Mouse (Mus musculus): ENCODE measurements around the gene Lamb3.

Lamb3 gene

DNA sequence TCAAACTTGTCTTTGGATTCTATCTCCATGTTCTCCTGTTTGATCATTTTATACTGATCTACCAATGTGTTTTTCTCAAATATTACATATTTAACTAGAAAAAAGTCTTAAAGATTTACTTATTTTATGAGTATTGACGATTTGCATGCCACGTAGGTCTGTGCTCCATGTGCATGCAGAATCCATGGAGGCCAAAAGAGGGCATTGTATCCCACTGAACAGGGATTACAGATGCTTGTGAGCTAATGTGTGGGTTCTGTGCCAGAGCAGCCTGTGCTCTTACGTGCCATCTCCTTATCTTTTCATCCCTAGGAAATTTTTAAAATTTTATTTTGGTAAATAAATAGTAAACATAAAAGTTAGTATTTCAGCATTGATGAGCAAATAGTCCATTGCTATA, 184.8 kb downstream of the Lamb3 start:
- no peak for DNase-seq

All from cerebellum, adult 11 months (tissue).